Mouse (Mus musculus) G1E (cell line): ENCODE data around the gene Dhx8. TPM values are rescaled to one million over a fixed set of nuclear protein-coding genes. Genes with fewer than 3 reads are reported as not detected.

Source experiments
- ATAC-seq: 2 replicates; pipeline ENCODE4 v1.8.0; 2016; ENCODE audit warnings: mild to moderate bottlenecking; ENCODE audit not compliant: insufficient number of reproducible peaks, poor library complexity, low FRiP score, severe bottlenecking; ENCODE audit errors: extremely low read depth
- DNase-seq: peaks from one replicate; pipeline ENCODE4 v3.0.0; 2012; ENCODE audit warnings: low spot score
- H3K27me3 ChIP-seq: 2 replicates; pipeline ENCODE4 v1.6.1; 2012; ENCODE audit warnings: mild to moderate bottlenecking, low read length, inconsistent platforms; ENCODE audit not compliant: insufficient read depth
- H3K36me3 ChIP-seq: replicated peaks from 2 replicates; pipeline ENCODE3; 2012; ENCODE audit warnings: mild to moderate bottlenecking, inconsistent platforms
- H3K4me1 ChIP-seq: 2 replicates; pipeline ENCODE4 v1.6.1; 2012; ENCODE audit warnings: low read depth, low read length, inconsistent platforms, mixed read lengths; ENCODE audit not compliant: insufficient read depth
- H3K4me3 ChIP-seq: 2 replicates; pipeline ENCODE4 v1.5.1; 2012; ENCODE audit warnings: low read depth, mild to moderate bottlenecking, inconsistent platforms, low read length, moderate library complexity, mixed read lengths
- H3K9me3 ChIP-seq: replicated peaks from 2 replicates; pipeline ENCODE4 v1.6.1; 2012; ENCODE audit warnings: inconsistent platforms
- CTCF ChIP-seq: IDR thresholded peaks from 2 replicates; pipeline ENCODE4 v1.5.1; 2012; ENCODE audit warnings: low read depth, low read length, inconsistent platforms, mixed read lengths
- GATA1 ChIP-seq: IDR thresholded peaks from 2 replicates; pipeline ENCODE4 v1.6.1; 2012; ENCODE audit warnings: borderline replicate concordance, low read length, inconsistent platforms, mixed read lengths
- GATA2 ChIP-seq: IDR thresholded peaks from 2 replicates; pipeline ENCODE4 v1.6.1; 2012; ENCODE audit warnings: low read depth, low read length, inconsistent platforms, borderline replicate concordance
- POLR2AphosphoS5 ChIP-seq: IDR thresholded peaks from 2 replicates; pipeline ENCODE4 v1.6.1; 2012; ENCODE audit warnings: low read depth, low read length, inconsistent platforms; ENCODE audit not compliant: insufficient replicate concordance
- TAL1 ChIP-seq: conservative IDR thresholded peaks from 2 replicates; pipeline ENCODE4 v1.6.1; 2012; ENCODE audit warnings: low read depth, low read length, inconsistent platforms, mixed read lengths
- polyA plus RNA-seq: library from polyadenylated mRNA; stranded (reverse); fragments of >175 nt; gene quantifications from 2 replicates; pipeline ENCODE4 v1.2.3, GENCODE M21; 2012
- total RNA-seq, 2 experiments: library from RNA; stranded (forward) in 1 of 2; stranded (reverse) in 1 of 2; fragments of 200-1000 nt in 1 of 2; fragments of >200 nt in 1 of 2; fragmentation: Nextera tagmentation in 1 of 2; gene quantifications; 2 replicates each; pipeline ENCODE4 v1.2.3; 2014 to 2017

Dhx8 gene
- total and polyA plus RNA-seq, 3 experiments: 14.8 to 46.2 (median 30.9) TPM

GRCm38 (mm10) chr11:101697156-101697861 lies 35.4 kb upstream of the Dhx8 start:
- Histone ChIP-seq H3K4me1 (peaks cover 47% of the 10 kb centered on the region), H3K36me3 (no peaks in the 10 kb centered on the region), H3K27me3 (peaks cover 2% of the 10 kb centered on the region; the same call in 1 of the 2 replicates), H3K9me3 (no peaks in the 10 kb centered on the region; the same call in 1 of the 2 replicates), H3K4me3 (peak overlapping the region; percentile 11; the same call in 1 of the 2 replicates)
- DNase-seq (no peak), ATAC-seq (no peak)
- TF ChIP-seq CTCF (no peak), TAL1 (peak; percentile 70), GATA2 (no peak)

GRCm38 (mm10) chr11:101698114-101698513 lies 34.6 kb upstream of the Dhx8 start:
- H3K9me3 ChIP-seq: no peaks in the 10 kb centered on the region; the same call in 1 of the 2 replicates
- no peak overlapping the region for H3K4me3 ChIP-seq
- ATAC-seq (no peak), DNase-seq (no peak)
- no peak for TF ChIP-seq GATA2
- no peak for TF ChIP-seq CTCF
- TF ChIP-seq POLR2AphosphoS5: no peak
- no peak for TF ChIP-seq TAL1
- no peak for TF ChIP-seq GATA1
- peaks cover 40% of the 10 kb centered on the region for H3K4me1 ChIP-seq
- no peaks in the 10 kb centered on the region for H3K36me3 ChIP-seq
- H3K27me3 ChIP-seq: peaks cover 2% of the 10 kb centered on the region; the same call in 1 of the 2 replicates

- ATAC-seq: no peak
- Histone ChIP-seq H3K27me3 (peaks cover 6% of the 10 kb centered on the region; the same call in 1 of the 2 replicates), H3K4me1 (peaks cover 35% of the 10 kb centered on the region), H3K4me3 (no peak overlapping the region), H3K36me3 (no peaks in the 10 kb centered on the region), H3K9me3 (no peaks in the 10 kb centered on the region; the same call in 1 of the 2 replicates)
- DNase-seq: no peak
- TF ChIP-seq POLR2AphosphoS5: no peak
- no peak for TF ChIP-seq CTCF
- TF ChIP-seq GATA2: no peak
- no peak for TF ChIP-seq GATA1
- TF ChIP-seq TAL1: no peak
Observed at GRCm38 (mm10) chr11:101699556-101699955, 33.2 kb upstream of the Dhx8 start.

- H3K4me1 ChIP-seq: peaks cover 35% of the 10 kb centered on the region
Observed at GRCm38 (mm10) chr11:101699991-101700390, 32.7 kb upstream of the Dhx8 start.

GRCm38 (mm10) chr11:101700446-101700845 lies 32.3 kb upstream of the Dhx8 start:
- TF ChIP-seq GATA1 (no peak), POLR2AphosphoS5 (no peak), TAL1 (no peak), CTCF (no peak), GATA2 (no peak)
- peaks cover 4% of the 10 kb centered on the region; the same call in 1 of the 2 replicates for H3K27me3 ChIP-seq
- H3K36me3 ChIP-seq: no peaks in the 10 kb centered on the region
- no peak overlapping the region for H3K4me3 ChIP-seq
- ATAC-seq: no peak
- no peak for DNase-seq
- peaks cover 31% of the 10 kb centered on the region for H3K4me1 ChIP-seq
- no peaks in the 10 kb centered on the region; the same call in 1 of the 2 replicates for H3K9me3 ChIP-seq

More at GRCm38 (mm10) chr11:101699991-101700390, 32.7 kb upstream of the Dhx8 start:
- Histone ChIP-seq H3K27me3 (peaks cover 6% of the 10 kb centered on the region; the same call in 1 of the 2 replicates), H3K4me3 (no peak overlapping the region), H3K36me3 (no peaks in the 10 kb centered on the region), H3K9me3 (no peaks in the 10 kb centered on the region; the same call in 1 of the 2 replicates)
- TF ChIP-seq GATA1 (no peak), CTCF (no peak), GATA2 (no peak), POLR2AphosphoS5 (no peak), TAL1 (no peak)
- no peak for DNase-seq
- no peak for ATAC-seq

- Histone ChIP-seq H3K27me3 (peaks cover 7% of the 10 kb centered on the region; the same call in 1 of the 2 replicates), H3K36me3 (no peaks in the 10 kb centered on the region), H3K4me1 (peaks cover 12% of the 10 kb centered on the region), H3K4me3 (no peak overlapping the region), H3K9me3 (no peaks in the 10 kb centered on the region)
- ATAC-seq (no peak), DNase-seq (no peak)
- TF ChIP-seq POLR2AphosphoS5 (no peak), CTCF (no peak), GATA2 (no peak), GATA1 (no peak), TAL1 (no peak)
Observed at GRCm38 (mm10) chr11:101704081-101704480, 28.6 kb upstream of the Dhx8 start.
